Mouse (Mus musculus) bone marrow macrophage, adult 2 months (primary cell): Measurements from ENCODE around the gene Dach1.

Source experiments
- CTCF ChIP-seq: IDR thresholded peaks from 2 replicates; pipeline ENCODE4 v1.5.1; 2012; ENCODE audit warnings: low read depth, mild to moderate bottlenecking, low read length, moderate library complexity
- POLR2A ChIP-seq: IDR thresholded peaks from 2 replicates; pipeline ENCODE4 v1.6.1; 2012; ENCODE audit warnings: mild to moderate bottlenecking, low read depth, low read length, borderline replicate concordance

DNA sequence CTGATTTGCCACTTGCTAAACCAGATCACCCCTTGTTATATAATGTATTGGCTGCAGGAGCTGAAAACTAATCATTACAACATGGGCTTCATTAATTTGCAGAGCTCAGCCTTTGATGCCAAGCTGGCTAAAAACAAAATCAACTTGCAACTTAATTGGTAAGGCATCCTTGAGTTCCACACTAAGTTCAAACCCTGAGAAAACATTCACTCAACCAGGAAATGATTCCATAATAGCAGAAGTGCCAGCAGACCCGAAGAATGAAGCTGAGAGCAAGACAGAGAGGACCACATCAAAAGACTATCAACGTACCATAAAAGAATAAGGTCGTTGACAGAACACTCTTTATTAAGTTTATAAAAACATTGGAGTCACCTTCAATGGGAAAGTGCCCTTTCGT is 35.0 kb downstream of the Dach1 start:
- TF ChIP-seq CTCF: no peak
- no peak for TF ChIP-seq POLR2A
